Mouse (Mus musculus) frontal cortex, adult (tissue): ENCODE measurements around the gene Krt86.

Experiments used
- ATAC-seq: cut with Nextera tagmentation; 2 replicates; pipeline ENCODE4 v1.9.2; 2017; ENCODE audit warnings: mild to moderate bottlenecking, moderate library complexity, mixed read lengths; ENCODE audit not compliant: low TSS enrichment

The Krt86 gene

DNA sequence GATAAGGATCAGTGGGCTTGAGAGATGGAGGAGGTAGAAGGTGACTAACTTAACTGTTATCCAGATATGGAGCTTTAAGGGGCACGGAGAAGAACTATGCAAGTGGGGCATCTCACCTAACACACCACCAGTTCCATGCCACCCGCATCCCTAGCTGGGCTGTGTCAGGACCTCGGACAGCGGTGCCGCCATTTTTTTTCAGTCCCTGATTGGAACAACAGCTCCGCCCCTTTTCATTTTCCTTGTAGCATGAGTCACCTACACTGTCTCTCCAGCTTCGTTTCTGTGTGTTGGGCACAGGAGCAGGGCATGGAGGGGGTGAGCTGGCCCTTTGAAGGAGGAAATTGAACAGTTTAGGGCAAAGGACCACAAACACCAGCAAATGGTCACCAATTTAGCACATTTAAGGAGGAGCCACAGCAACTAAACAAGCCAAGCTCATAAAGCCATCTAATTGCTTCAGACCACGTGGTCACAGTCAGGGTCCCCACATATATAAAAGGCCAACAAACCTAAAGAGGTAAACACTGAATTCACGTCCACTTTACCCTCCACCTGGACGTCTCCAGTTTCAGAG, at the start of gene Krt86:
Gene Krt86, plus strand, starts transcription at position 527 of the 577 bp plus-strand sequence.
- no peak for ATAC-seq

DNA sequence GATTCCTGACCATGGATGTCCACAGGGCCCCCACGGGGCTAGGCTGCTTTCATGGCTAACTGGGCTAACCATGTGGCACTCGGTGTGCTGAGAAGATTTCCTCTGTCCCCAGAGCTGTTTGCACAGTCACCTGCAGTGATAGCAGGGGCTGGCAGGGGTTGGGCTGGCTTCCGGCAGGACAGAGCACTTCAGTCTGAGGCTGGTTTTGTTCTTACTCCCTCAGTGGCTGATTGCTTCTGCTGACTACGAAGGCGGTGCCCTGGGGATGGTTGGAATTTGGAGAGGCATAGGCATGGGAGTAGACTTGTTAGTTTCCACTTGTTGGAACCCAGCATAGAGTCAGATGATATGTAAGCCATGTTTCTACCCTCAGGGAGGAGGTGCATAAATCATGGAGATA, 48.4 kb upstream of the Krt86 start:
- no peak for ATAC-seq

DNA sequence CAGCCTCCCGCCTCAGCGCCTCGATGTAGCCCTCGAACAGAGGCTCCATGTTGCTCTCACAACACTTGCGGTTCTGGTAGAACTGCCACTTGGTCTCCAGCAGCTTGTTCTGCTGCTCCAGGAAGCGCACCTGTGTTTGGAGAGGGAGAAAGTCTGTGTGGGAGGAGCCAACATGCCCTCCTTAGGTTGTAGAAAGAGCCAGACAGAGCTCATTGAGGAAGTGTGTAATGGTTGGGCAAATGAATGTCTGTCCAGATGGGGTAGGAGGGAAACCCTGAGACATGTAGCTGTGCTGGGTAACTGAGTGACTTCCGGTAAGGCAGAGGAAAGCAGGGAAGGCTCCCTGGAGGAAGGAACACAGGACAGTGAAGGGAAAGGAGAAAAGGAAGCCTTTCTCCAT, 36.7 kb upstream of the Krt86 start:
- no peak for ATAC-seq

DNA sequence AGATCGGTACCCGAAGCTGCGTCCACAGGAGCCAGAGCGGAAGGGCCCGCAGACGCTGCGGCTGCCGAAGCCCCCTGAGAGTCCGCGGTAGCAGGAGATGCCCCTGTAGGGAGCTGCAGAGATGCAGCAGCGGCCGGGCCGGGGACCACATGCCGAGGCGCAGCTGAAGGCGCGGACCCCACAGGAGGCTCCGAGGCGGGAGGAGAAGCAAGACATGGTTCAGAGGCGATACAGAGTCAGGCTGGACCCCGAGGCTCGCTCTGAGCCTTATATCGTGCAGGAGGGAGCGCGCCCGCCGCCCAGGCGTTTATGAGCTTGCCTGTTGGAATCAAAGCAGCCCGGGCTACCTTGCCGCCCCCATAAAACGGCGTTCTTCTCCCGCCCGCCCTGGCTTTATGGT, 34.7 kb upstream of the Krt86 start, which contains the start of gene Krt87:
Gene Krt87, minus strand, starts transcription at position 250 of the 400 bp plus-strand sequence.
- ATAC-seq: no peak

DNA sequence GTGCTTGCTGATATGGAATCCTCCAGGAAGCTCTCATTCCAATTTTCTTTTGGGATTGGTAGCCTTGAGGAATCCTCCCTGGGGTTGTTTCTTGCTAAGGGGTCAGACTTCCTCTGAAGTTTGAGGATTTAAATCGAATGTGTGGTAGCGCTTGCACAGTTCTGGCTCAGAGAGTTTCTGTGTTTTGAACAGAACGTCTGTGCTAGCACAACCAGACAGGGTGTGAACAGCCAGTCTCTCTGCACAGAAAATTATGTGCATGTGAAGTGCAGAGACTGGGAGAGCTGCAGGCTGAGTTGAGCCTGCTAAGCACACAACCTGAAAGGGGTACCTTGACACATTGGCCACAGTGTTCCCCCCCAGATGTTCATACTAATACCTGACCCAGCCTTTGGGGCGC, 32.4 kb upstream of the Krt86 start:
- ATAC-seq: peak; percentile 74

DNA sequence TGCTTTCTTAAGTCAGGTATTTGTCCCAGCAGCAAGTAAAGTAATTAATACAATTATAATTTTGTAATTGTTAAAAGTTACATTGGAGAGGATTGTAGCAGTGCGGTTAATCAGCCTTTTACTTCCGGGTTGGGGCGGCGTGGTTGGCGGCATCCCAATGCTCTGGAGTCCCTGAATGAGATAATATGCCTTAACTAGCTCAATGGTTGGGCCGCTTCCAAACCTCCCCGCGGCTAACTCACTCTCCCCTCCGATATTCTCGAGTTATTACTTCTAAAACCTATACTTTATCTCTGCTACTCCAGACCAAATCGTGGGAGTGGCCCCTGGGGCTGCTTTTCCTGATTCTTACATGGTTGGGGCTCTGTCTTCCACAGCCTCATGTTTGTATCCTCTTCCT, 26.7 kb upstream of the Krt86 start:
- no peak for ATAC-seq

DNA sequence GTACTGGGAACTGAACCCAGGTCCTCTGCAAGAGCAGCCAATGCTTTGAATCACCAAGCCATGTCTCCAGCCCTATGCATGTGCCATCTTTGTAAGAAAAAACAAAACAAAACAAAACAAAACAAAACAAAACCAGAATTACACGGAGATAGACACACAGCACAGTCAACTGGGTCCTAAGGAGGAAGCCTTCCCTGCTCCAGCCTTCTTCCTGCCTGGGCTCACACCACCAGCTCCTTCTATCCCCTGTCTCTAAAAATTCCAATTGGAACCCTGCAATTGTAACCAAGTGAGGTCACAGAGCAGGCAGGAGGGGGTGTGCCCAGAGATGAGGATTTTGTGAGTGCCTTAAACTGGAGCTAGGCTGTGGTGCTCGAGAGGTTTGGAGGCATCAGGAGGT, 25.8 kb upstream of the Krt86 start, which contains the start of gene Krt88:
Gene Krt88, plus strand, starts transcription at position 301 of the 400 bp plus-strand sequence.
- ATAC-seq: no peak

DNA sequence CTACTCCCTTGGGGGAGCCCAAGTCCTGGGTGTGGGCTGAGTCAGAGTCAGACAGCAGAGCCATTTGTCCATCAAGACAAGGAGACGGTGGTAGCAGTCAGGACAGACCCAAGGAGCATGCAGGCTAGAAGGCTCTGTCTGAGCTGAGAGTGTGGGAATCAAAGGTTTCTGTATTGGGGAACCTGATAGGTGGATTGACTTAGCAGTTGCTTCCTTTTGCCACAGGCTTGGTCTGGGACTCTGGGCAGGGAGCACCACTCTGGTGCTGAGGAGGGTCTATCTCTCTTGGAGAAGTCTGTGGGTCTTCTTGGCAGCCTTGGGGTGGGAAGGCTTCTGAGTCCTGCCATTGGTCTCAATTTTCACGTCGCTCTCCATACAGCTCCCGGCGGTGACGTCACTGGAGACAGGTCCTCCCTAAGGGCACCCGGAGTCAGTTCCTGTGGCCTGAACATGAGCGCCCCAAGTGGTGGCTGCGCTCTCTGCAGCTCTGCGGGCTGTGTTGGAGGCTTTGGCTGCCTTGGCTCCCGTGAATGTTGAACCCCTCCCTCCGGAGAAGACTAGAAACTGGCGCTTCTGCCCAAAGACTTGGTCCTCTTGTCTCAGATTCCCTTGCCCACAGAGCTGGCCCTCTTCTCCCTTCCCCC, 20.1 kb upstream of the Krt86 start:
- ATAC-seq: peak; percentile 77

DNA sequence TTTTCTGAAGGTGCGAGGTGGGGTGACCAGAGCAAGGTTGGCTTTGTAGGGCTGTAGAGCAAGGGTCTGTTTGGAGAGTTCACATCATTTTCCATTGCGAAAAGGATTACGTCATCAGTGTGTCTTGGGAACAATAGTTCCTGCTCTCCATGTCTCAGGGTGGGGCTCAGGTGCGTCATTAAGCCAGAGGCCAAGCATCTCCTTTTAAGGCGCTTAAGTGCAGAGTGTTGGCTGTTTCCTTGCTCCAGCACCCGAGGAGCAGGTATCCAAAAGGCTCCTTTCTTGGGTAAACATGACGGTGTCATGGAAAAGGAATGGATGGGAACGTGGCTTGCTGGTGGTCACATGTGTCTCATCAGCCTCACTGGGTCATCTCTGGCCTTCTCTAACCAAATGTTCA, 18.5 kb upstream of the Krt86 start:
- ATAC-seq: no peak

DNA sequence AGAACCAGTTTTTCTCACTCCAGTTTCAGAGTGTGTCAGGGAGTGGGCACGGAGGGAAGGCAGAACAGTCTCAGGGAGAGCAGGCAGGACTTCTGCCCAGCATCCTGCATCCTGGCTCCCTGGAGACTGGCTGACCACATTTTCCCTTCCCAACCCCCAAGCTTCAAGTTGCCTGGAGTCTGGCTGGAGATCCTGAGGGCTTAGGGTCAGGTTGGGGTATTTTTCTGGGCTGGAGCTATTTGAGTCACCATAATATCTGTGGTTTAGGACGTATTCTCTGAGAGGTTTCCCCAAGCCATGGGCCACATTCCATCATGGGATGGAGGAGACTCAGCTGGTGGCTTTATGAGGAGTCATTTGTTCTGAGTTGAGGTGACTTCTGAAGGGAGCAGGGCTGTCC, 18.0 kb upstream of the Krt86 start:
- ATAC-seq: no peak

DNA sequence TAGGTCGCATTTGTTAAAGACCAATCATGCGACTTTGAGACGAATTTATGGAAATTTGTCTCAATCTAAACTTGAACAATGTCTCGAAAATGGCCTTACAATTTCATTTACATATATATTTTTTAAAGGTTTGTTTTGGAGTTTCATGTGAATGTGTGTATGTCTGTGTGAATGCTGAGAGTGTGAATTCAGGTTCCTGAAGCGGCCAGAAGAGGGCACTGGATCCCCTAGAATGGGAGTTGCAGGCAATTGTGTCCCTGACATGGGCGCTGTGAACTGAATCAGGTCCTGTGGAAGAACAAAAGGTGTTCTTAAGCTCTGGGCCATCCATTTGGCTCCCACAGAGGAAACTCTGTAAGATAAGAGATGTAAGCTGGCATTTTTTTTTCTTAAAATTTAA, 17.4 kb upstream of the Krt86 start:
- no peak for ATAC-seq

DNA sequence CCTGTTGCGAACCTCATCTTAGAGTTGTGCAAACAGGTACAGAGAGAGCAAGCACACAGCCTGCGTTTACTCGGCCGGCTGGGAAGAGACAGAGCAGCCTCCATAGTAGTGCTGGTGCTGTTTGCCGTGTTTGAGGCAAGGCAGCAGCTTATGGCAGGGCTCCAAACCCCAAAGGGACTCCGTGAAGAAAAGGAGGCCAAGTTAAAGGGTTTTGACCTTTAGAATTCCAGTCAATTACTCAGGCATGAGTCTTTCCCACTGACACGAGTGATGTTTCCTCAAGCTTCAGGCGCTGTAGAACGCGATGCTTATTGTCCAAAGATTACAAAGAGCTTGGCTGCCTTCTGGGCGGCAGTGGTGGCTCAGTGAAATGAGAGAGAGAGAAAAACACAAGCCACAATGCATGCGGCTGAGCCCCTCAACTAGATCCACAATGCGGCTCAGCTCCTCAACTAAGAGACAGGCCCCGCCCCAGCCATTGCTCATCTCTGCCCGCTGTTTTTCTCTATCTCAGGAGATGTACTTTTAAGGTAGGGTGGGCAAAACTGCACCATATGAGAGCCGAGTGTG, 14.8 kb upstream of the Krt86 start:
- ATAC-seq: no peak

DNA sequence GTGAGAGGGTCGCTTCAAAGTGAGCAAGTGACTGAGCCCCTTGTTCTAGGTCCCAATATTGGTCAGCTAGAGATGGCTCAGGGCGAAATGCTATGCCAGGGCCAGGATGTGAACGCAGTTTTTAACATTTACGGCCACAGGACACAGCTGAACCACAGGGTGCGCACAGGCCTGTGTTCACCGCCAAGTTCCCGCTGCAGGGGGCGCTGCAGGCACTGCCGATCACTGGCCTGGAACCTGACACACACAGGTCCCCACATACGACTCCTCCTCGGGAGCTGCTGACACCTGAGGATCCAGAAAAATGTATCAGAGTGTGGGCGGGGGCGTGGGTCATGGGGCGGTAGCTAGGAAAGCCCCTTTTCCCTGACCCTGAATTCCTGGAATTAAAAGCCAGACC, 14.0 kb upstream of the Krt86 start:
- no peak for ATAC-seq

DNA sequence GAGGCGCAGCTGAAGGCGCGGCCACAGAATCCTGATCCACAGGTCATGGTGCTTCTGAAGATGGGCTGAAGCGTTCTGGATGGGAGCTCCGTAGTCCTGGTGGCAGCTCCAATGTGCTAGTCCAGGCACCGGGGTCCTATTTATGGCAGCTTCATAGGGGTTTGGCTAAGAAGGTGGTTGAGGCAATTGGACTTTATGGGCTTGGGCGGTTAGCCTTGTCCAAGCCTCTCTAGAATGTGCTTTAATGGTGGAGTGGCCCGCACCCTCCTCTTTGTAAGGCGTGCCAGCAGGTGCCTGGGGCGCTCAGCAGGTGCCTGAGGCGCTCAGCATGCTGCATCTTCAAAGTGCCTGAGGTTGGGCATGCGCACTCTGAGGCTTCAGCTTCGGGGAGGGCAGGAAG, 9.6 kb upstream of the Krt86 start, which contains the start of gene Krt81:
Gene Krt81, minus strand, starts transcription at position 101 of the 400 bp plus-strand sequence.
- ATAC-seq: no peak

DNA sequence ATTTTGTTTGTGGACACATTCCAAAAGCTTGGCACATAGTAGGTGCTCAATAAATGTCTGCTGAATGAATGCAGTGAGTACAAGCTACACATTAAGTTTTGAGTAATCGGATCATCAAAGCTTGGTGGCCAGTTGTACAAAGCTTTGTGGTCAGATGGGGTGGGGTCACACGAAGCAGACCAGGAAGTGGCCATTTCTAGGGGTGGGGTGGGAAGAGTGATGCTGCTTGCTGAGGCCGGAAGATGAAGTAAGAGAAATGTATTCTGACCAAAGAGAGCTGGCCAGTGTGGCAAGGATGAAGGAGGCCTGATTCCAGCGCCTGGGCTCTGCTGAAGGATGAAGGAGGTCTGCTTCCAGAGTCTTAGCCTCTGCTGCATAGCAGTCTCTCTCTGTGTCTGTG, 4.2 kb upstream of the Krt86 start:
- no peak for ATAC-seq

DNA sequence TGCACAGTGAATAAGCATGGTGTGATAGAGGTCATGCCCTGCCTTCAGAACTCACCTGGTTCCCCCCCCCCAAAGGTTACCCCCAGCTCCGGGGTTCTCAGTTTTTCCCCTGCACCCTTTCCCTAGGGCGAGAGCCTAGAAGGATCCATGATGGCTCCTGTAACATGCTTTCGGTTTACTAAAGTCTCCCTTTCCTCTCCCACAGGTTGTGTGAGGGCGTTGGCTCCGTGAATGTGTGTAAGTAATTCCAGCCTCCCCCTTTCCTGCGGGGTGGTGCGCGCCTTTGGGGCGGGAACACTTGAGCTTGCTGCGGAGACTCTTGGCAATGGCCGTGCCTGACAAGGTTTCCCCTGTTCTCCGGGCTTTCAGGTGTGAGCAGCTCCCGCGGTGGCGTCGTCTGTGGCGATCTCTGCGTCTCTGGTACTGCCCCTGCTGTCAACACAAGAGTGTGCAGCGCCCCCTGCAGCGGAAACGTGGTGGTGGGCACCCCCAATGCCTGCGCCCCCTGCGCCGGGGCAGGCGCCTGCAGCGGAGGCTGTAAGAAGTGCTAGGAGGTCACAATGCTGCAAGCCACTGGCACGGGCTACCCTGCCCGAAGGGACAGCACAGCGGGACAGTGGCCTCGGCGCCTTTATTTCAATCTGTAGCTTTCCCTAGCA, 5.9 kb downstream of the Krt86 start:
- ATAC-seq: peak; percentile 62

DNA sequence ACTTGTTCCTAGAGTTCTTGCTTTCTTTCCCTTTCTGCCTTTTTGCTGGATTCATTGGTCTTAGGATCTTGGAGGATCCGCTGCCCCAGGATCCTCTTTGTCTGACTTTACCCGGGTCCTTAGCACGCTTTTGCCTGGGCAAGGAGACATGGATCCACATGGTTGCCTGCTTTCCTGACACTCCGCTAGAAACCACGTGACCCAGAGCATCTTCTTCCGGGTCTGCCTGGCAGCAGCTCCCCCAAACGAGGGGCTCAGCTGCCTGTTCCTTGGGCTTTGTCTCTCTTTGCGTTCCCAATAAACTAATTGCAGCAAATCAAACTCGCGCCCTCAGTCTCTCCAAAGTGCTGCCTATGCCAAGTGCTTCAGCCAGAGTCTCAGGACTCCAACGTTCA, 6.4 kb downstream of the Krt86 start:
- no peak for ATAC-seq

DNA sequence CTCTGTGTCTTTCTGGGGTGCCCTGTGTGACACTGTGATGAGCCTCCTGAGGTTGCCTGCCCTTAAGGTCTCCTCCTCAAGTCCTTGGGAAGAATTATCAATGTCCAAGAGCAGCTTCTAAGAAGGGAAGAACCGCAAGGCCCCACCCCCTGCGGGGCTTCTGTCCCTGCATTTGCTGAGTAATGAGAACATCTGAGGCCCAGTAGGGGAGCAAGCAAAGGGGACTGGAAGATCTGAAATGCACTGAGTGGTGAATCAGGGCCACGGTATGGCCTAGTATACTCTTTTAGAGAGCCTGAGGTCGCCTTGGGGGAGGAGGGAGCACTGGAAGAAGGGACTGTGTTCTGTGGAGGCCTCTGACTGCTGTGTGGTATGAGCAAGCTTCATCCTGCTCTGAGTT, 8.8 kb downstream of the Krt86 start:
- ATAC-seq: no peak

DNA sequence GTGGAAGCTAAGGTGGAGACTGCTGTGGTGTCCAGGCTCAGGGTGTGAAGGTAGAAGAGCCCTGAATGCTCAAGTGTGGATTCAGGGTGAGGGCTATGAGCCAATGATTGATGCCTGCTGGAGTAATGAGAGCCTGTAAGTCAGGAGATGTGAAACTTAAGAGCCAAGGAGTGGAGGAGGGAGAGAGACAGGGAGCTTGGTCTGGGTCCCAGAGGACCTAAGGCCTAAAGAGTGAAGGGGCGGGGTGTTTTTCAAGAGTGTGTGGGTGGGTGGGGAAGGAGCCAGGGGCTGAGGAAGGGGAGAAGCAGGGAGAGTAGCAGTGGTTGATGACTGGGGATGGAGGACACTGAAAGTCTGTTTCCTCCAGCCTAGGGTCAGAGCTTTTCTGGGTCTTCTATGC, 10.4 kb downstream of the Krt86 start:
- no peak for ATAC-seq

DNA sequence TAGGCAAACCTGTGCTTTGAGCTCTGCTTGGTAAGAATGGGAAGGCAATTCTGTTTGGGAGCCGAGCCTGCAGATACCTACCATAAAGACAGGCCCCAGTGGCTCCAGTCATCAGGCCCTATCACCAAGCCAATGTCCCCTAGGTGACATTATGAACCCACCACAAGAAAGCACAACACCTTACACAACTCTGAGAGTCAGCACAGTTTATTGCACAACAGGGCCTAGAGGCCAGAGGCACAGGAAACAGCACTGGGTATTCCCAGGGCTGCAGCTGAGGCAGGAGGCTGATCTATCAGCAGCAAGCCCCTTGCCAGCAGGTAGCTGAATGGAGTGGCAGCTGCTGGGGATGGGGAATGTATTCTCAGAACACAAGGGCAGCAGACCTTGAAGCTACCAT, 11.7 kb downstream of the Krt86 start:
- ATAC-seq: no peak

DNA sequence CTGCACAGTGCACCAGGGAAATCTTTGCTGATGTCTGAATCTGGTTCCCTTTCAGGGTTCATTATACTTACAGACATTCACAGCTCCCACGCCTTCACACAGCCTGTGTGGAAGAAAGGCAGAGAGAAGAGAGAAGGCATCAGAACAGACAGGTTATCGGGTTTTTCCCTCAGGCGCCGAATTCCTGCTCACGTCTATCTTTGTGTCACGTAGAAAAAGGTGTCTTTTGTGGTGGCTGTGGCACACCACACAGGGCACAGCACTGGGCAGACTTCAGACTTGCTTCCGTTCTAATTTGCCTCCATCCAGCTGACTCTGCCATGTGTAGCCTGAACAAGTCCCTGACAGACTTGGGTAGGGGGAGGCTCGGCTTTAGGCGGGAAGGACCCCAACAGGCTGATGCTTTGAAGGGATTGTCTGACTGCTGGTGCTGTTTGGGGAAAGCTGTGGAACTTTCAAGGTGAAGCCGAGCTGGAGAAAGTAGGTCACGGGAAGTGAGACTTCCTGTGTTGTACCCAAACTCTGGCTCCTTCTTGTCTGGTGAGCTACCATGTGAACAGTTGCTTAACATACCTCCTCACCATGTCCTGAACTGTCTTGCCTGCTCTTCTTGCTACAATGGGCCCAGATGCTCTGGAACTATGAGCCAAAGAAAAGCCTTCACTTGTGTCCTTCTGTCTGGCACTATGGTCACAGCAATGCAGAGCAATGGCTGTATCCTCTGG, 12.8 kb downstream of the Krt86 start:
- ATAC-seq: peak; percentile 98

DNA sequence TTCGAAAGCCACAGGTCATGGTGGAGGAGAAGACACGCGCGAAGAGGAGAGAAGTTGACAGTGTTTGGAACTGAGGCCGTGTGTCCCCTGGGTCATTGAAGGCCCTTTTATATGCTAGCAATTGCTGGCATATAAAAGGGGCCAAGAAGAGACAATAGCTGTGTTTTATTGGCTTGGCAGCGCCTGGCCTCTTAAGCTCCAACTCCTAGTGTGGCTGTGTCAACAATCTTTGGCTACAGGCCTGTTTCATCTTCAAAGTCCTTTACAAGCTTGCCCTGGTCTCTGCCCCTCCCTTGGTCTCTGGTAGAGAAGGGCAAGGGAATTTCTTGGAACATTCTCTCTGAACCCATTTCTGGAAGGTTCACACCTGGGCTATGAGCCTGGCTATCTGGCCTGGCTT, 18.2 kb downstream of the Krt86 start, which contains the start of gene Krt83:
Gene Krt83, minus strand, starts transcription at position 82 of the 400 bp plus-strand sequence.
- ATAC-seq: no peak
